Mouse (Mus musculus) intestine, embryonic 16.5 days (tissue): ENCODE measurements around the gene Cdh23. TPM values are rescaled to one million over a fixed set of nuclear protein-coding genes. Genes with fewer than 3 reads are reported as not detected.

Experiments
- ATAC-seq: fragments of 200-750 bp; cut with Nextera tagmentation; 2 replicates; pipeline ENCODE4 v1.8.0; 2017; ENCODE audit warnings: moderate TSS enrichment, moderate library complexity
- H3K27ac ChIP-seq: fragments of 300-500 bp; sonication (generic); 2 replicates; pipeline ENCODE4 v1.5.1; 2014; ENCODE audit warnings: mild to moderate bottlenecking, low read length
- H3K27me3 ChIP-seq: fragments of 300-500 bp; sonication (generic); replicated peaks from 2 replicates; pipeline ENCODE4 v1.6.1; 2014; ENCODE audit warnings: low read length, control low read depth, mixed read lengths; ENCODE audit not compliant: control insufficient read depth, insufficient read depth
- H3K36me3 ChIP-seq: fragments of 300-500 bp; sonication (generic); 2 replicates; pipeline ENCODE4 v1.6.1; 2014; ENCODE audit warnings: low read length, control low read depth; ENCODE audit not compliant: control insufficient read depth, insufficient read depth
- H3K4me1 ChIP-seq: fragments of 300-500 bp; sonication (generic); 2 replicates; pipeline ENCODE4 v1.6.1; 2014; ENCODE audit warnings: low read length, control low read depth, mixed read lengths; ENCODE audit not compliant: control insufficient read depth, insufficient read depth
- H3K4me2 ChIP-seq: fragments of 300-500 bp; sonication (generic); 2 replicates; pipeline ENCODE4 v1.6.1; 2014; ENCODE audit warnings: low read depth, low read length, control low read depth
- H3K4me3 ChIP-seq: fragments of 300-500 bp; sonication (generic); 2 replicates; pipeline ENCODE4 v1.5.1; 2014; ENCODE audit warnings: mild to moderate bottlenecking, low read length
- H3K9ac ChIP-seq: fragments of 300-500 bp; sonication (generic); 2 replicates; pipeline ENCODE4 v1.6.1; 2014; ENCODE audit warnings: low read depth, low read length
- H3K9me3 ChIP-seq: fragments of 300-500 bp; sonication (generic); 2 replicates; pipeline ENCODE4 v1.6.1; 2016; ENCODE audit warnings: low read length, control low read depth; ENCODE audit not compliant: control insufficient read depth
- WGBS: fragments of 180-500 bp; shearing (Covaris S2); extraction: QIAGEN DNeasy Blood & Tissue Kit; methylation state at CpG from one replicate; pipeline ENCODE4 v1.1.7; 2014; 5-methylcytosine and 5-hydroxymethylcytosine counted together
- polyA plus RNA-seq: library from polyadenylated mRNA; unstranded; fragments of >200 nt; fragmentation: Nextera tagmentation; extraction: Ambion mirVana; gene quantifications from 2 replicates; pipeline ENCODE4 v1.2.1, GENCODE M21; 2015

The Cdh23 gene
- polyA plus RNA-seq, 1 experiment from 2014 or later = 0.33 TPM

- 76% methylated on average over 2 of the region's 2 CpGs for WGBS
Observed at GRCm38 (mm10) chr10:60367145-60367544, 329.1 kb downstream of the Cdh23 start.

GRCm38 (mm10) chr10:60363426-60363825 lies 332.9 kb downstream of the Cdh23 start:
- H3K27me3 ChIP-seq = no peaks in the 10 kb centered on the region; the same call in 1 of the 2 replicates

More at GRCm38 (mm10) chr10:60367145-60367544, 329.1 kb downstream of the Cdh23 start:
- no peak overlapping the region for H3K4me3 ChIP-seq
- no peak overlapping the region for H3K4me2 ChIP-seq
- no peak overlapping the region; the same call in 1 of the 2 replicates for H3K27ac ChIP-seq
- no peak for ATAC-seq
- no peaks in the 10 kb centered on the region for H3K9me3 ChIP-seq
- H3K9ac ChIP-seq = no peak overlapping the region
- H3K27me3 ChIP-seq = no peaks in the 10 kb centered on the region; the same call in 1 of the 2 replicates
- peaks cover 9% of the 10 kb centered on the region for H3K4me1 ChIP-seq
- H3K36me3 ChIP-seq = 0 out of 2 replicates have a peak, but pooled peaks cover 2% of the 10 kb centered on the region

GRCm38 (mm10) chr10:60362310-60362628 lies 334.0 kb downstream of the Cdh23 start:
- H3K4me3 ChIP-seq = no peak overlapping the region
- 0 out of 2 replicates have a peak overlapping the region, but pooled peaks have one; percentile 22 for H3K9ac ChIP-seq
- H3K4me2 ChIP-seq = no peak overlapping the region
- peak overlapping the region; percentile 63 for H3K27ac ChIP-seq
- no peaks in the 10 kb centered on the region for H3K9me3 ChIP-seq
- H3K36me3 ChIP-seq = 0 out of 2 replicates have a peak, but pooled peaks cover 2% of the 10 kb centered on the region
- WGBS = 38% methylated on average over 2 of the region's 2 CpGs
- no peaks in the 10 kb centered on the region; the same call in 1 of the 2 replicates for H3K27me3 ChIP-seq
- peak; percentile 70 for ATAC-seq
- peaks cover 20% of the 10 kb centered on the region for H3K4me1 ChIP-seq

More at GRCm38 (mm10) chr10:60363426-60363825, 332.9 kb downstream of the Cdh23 start:
- peaks cover 17% of the 10 kb centered on the region for H3K4me1 ChIP-seq
- H3K36me3 ChIP-seq = 0 out of 2 replicates have a peak, but pooled peaks cover 2% of the 10 kb centered on the region
- no peak overlapping the region for H3K27ac ChIP-seq
- no peak overlapping the region for H3K4me3 ChIP-seq
- H3K4me2 ChIP-seq = no peak overlapping the region
- WGBS = 66% methylated on average over 6 of the region's 6 CpGs
- no peak overlapping the region for H3K9ac ChIP-seq
- no peak for ATAC-seq
- H3K9me3 ChIP-seq = no peaks in the 10 kb centered on the region

- no peaks in the 10 kb centered on the region; the same call in 1 of the 2 replicates for H3K27me3 ChIP-seq
- H3K36me3 ChIP-seq = 0 out of 2 replicates have a peak, but pooled peaks cover 2% of the 10 kb centered on the region
- H3K9me3 ChIP-seq = no peaks in the 10 kb centered on the region
- H3K9ac ChIP-seq = peak overlapping the region; percentile 22; the same call in 1 of the 2 replicates
- peak; percentile 24; the same call in 1 of the 2 replicates for ATAC-seq
- peak overlapping the region; percentile 63 for H3K27ac ChIP-seq
- 45% methylated on average over 12 of the region's 12 CpGs for WGBS
- no peak overlapping the region for H3K4me3 ChIP-seq
- H3K4me1 ChIP-seq = peaks cover 20% of the 10 kb centered on the region
- H3K4me2 ChIP-seq = peak overlapping the region; percentile 3; the same call in 1 of the 2 replicates
Observed at GRCm38 (mm10) chr10:60361615-60362309, 334.5 kb downstream of the Cdh23 start.

GRCm38 (mm10) chr10:60358776-60359175 lies 337.5 kb downstream of the Cdh23 start:
- Histone ChIP-seq H3K9ac (no peak overlapping the region), H3K4me1 (peaks cover 20% of the 10 kb centered on the region), H3K27ac (no peak overlapping the region), H3K4me2 (no peak overlapping the region), H3K36me3 (0 out of 2 replicates have a peak, but pooled peaks cover 2% of the 10 kb centered on the region), H3K4me3 (no peak overlapping the region), H3K27me3 (no peaks in the 10 kb centered on the region), H3K9me3 (no peaks in the 10 kb centered on the region)
- 61% methylated on average over 4 of the region's 4 CpGs for WGBS
- ATAC-seq = no peak

GRCm38 (mm10) chr10:60357901-60358300 lies 338.4 kb downstream of the Cdh23 start:
- no peak for ATAC-seq
- Histone ChIP-seq H3K27ac (no peak overlapping the region), H3K9ac (no peak overlapping the region), H3K4me2 (no peak overlapping the region), H3K36me3 (0 out of 2 replicates have a peak, but pooled peaks cover 2% of the 10 kb centered on the region), H3K4me1 (peaks cover 20% of the 10 kb centered on the region), H3K27me3 (no peaks in the 10 kb centered on the region), H3K9me3 (no peaks in the 10 kb centered on the region), H3K4me3 (no peak overlapping the region)
- WGBS = 95% methylated on average over 14 of the region's 14 CpGs

GRCm38 (mm10) chr10:60357441-60357840 lies 338.8 kb downstream of the Cdh23 start:
- Histone ChIP-seq H3K4me2 (no peak overlapping the region), H3K9ac (no peak overlapping the region), H3K27me3 (no peaks in the 10 kb centered on the region), H3K4me1 (peaks cover 18% of the 10 kb centered on the region), H3K36me3 (0 out of 2 replicates have a peak, but pooled peaks cover 2% of the 10 kb centered on the region), H3K27ac (no peak overlapping the region), H3K9me3 (no peaks in the 10 kb centered on the region), H3K4me3 (no peak overlapping the region)
- no peak for ATAC-seq
- WGBS = 88% methylated on average over 4 of the region's 4 CpGs

- Histone ChIP-seq H3K27me3 (no peaks in the 10 kb centered on the region), H3K9ac (no peak overlapping the region), H3K4me3 (no peak overlapping the region), H3K4me2 (no peak overlapping the region), H3K4me1 (peaks cover 24% of the 10 kb centered on the region), H3K9me3 (no peaks in the 10 kb centered on the region), H3K36me3 (0 out of 2 replicates have a peak, but pooled peaks cover 2% of the 10 kb centered on the region), H3K27ac (peak overlapping the region; percentile 61)
- WGBS = 55% methylated on average over 11 of the region's 11 CpGs
- ATAC-seq = no peak
Observed at GRCm38 (mm10) chr10:60354881-60355677, 341.2 kb downstream of the Cdh23 start.

GRCm38 (mm10) chr10:60354003-60354325 lies 342.3 kb downstream of the Cdh23 start:
- Histone ChIP-seq H3K4me2 (no peak overlapping the region), H3K4me1 (peaks cover 35% of the 10 kb centered on the region), H3K27ac (peak overlapping the region; percentile 61), H3K9ac (no peak overlapping the region), H3K36me3 (0 out of 2 replicates have a peak, but pooled peaks cover 2% of the 10 kb centered on the region), H3K9me3 (no peaks in the 10 kb centered on the region), H3K4me3 (no peak overlapping the region), H3K27me3 (no peaks in the 10 kb centered on the region)
- ATAC-seq = no peak
- WGBS = 92% methylated on average over 4 of the region's 4 CpGs
